Mouse (Mus musculus) megakaryocyte, embryonic 14.5 days (primary cell): Measurements from ENCODE around the gene Cenph.

Experiments used
- FLI1 ChIP-seq: IDR thresholded peaks from 2 replicates; pipeline ENCODE4 v1.6.1; 2012; ENCODE audit warnings: low read length, inconsistent platforms, mixed read lengths
- GATA1 ChIP-seq: IDR thresholded peaks from 3 replicates; pipeline ENCODE4 v1.6.1; 2012; ENCODE audit warnings: mixed read lengths, low read length, inconsistent platforms, borderline replicate concordance

GRCm38 (mm10) chr13:100754186-100754585 lies 21.5 kb downstream of the Cenph start:
- TF ChIP-seq FLI1 (no peak), GATA1 (no peak)
